Mouse (Mus musculus) ES-E14 (cell line): ENCODE measurements around the gene Gm4969.

Experiments
- HCFC1 ChIP-seq: IDR thresholded peaks from 2 replicates; pipeline ENCODE4 v1.6.1; 2012; ENCODE audit warnings: low read length, inconsistent platforms, borderline replicate concordance; ENCODE audit not compliant: insufficient read depth
- ZC3H11A ChIP-seq: IDR thresholded peaks from 2 replicates; pipeline ENCODE4 v1.6.1; 2012; ENCODE audit warnings: low read depth, mild to moderate bottlenecking, inconsistent platforms, low read length, borderline replicate concordance

DNA sequence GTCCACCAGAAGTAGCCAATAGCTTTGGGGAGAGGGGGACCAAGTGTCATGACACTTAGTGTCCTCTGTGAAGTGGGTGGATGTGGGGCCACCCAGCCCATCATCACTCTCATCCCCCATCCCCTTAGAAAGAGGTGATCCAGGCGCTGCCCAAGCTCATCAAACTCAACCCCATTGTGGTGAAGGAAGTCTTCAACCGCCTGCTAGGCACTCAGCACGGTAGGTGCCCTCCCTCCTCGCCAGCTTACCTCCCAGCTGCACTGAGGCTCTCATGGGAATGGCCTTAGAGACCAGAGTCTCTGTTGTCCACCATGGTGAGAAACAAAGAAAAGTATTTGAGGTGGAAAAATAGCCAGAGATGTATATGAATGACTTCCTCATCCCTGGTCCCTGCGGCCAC is 68.9 kb downstream of the Gm4969 start:
- TF ChIP-seq ZC3H11A (no peak), HCFC1 (no peak)
